Mouse (Mus musculus) limb, embryonic 11.5 days (tissue): ENCODE results near the gene 4930451I11Rik. TPM values are rescaled to one million over a fixed set of nuclear protein-coding genes. Genes with fewer than 3 reads are reported as not detected.

Source experiments
- ATAC-seq: fragments of 200-750 bp; cut with Nextera tagmentation; 2 replicates; pipeline ENCODE4 v1.8.0; 2017; ENCODE audit warnings: low read depth; ENCODE audit not compliant: insufficient number of reproducible peaks, low FRiP score, low TSS enrichment
- DNase-seq: peaks from one replicate; pipeline ENCODE4 v3.0.0-alpha.2; 2015; ENCODE audit warnings: low spot score
- H3K27ac ChIP-seq: fragments of 300-500 bp; sonication (generic); replicated peaks from 2 replicates; pipeline ENCODE4 v1.5.1; 2014; ENCODE audit warnings: low read depth, mild to moderate bottlenecking, low read length
- H3K27me3 ChIP-seq: fragments of 300-500 bp; sonication (generic); 2 replicates; pipeline ENCODE4 v1.6.1; 2014; ENCODE audit warnings: mild to moderate bottlenecking, low read length, mixed read lengths; ENCODE audit not compliant: control insufficient read depth, insufficient read depth
- H3K36me3 ChIP-seq: fragments of 300-500 bp; sonication (generic); 2 replicates; pipeline ENCODE4 v1.6.1; 2014; ENCODE audit warnings: mild to moderate bottlenecking, low read length, moderate library complexity, mixed read lengths; ENCODE audit not compliant: control insufficient read depth, insufficient read depth
- H3K4me1 ChIP-seq: fragments of 300-500 bp; sonication (generic); 2 replicates; pipeline ENCODE4 v1.6.1; 2014; ENCODE audit warnings: low read length, mixed read lengths; ENCODE audit not compliant: control insufficient read depth, insufficient read depth
- H3K4me2 ChIP-seq: fragments of 300-500 bp; sonication (generic); 2 replicates; pipeline ENCODE4 v1.6.1; 2014; ENCODE audit warnings: low read depth, mild to moderate bottlenecking, moderate library complexity; ENCODE audit not compliant: severe bottlenecking
- H3K4me3 ChIP-seq: fragments of 300-500 bp; sonication (generic); 2 replicates; pipeline ENCODE4 v1.5.1; 2014; ENCODE audit warnings: low read depth, low read length
- H3K9ac ChIP-seq: fragments of 300-500 bp; sonication (generic); 2 replicates; pipeline ENCODE4 v1.6.1; 2014; ENCODE audit warnings: mild to moderate bottlenecking, low read length
- H3K9me3 ChIP-seq: fragments of 300-500 bp; sonication (generic); 2 replicates; pipeline ENCODE4 v1.6.1; 2016; ENCODE audit warnings: low read length; ENCODE audit not compliant: control insufficient read depth
- WGBS: fragments of 180-500 bp; shearing (Covaris S2); extraction: QIAGEN DNeasy Blood & Tissue Kit; methylation state at CpG from one replicate; pipeline ENCODE4 v1.1.7; 2014; 5-methylcytosine and 5-hydroxymethylcytosine counted together
- polyA plus RNA-seq: library from polyadenylated mRNA; unstranded; fragments of >200 nt; fragmentation: Nextera tagmentation; extraction: Ambion mirVana; gene quantifications from 2 replicates; pipeline ENCODE4 v1.2.1, GENCODE M21; 2014

Gene 4930451I11Rik
- polyA plus RNA-seq, 1 experiment from 2014 or later, result not detected

DNA sequence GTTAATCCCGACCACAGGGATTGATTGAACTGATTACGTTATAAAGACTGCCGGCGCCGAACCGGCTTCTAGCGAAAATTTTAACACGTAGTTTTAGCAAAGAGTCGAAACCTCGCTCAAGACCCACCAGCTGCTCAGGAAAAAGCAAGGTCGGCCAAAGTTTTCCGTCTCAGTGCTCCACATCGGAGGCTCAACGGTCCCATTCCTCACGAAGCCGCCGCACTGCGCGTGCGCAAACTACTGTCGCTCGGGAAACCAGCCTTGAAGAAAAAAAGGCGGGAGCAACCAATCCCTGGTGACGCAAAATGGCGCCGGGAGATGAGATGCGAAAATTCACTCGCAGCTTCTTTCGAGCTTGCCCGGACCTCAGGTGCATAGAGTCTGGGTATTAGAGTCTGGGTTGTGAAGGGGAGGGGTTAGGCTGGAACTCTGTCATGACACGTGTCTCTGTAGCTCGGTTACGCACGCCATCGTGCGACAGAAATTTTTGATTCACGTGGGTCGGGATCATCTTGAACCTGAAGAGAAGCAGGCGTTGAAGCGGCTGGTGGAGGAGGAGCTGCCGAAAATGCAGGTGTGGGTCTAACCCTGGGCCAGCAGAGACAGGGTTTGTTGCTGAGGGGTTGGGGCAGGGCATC is 30.8 kb upstream of the 4930451I11Rik start, which contains the start of gene Ino80e:
TSS of gene Ino80e (minus strand) at position 231 of the 638 bp plus-strand sequence.
- H3K27ac ChIP-seq, result peak within 1 kb of the TSS; percentile 2
- H3K4me1 ChIP-seq, result peaks cover 17% of the 10 kb centered on the region
- peak; percentile 96 for DNase-seq
- peaks cover 29% of the 10 kb centered on the region for H3K36me3 ChIP-seq
- peak within 1 kb of the TSS; percentile 58 for H3K4me2 ChIP-seq
- peak within 1 kb of the TSS; percentile 56 for H3K4me3 ChIP-seq
- peak; percentile 58 for ATAC-seq
- WGBS, result under 1% methylated on average over 41 of the region's 41 CpGs
- no peaks in the 10 kb centered on the region for H3K27me3 ChIP-seq
- peak within 1 kb of the TSS; percentile 62 for H3K9ac ChIP-seq
- no peaks in the 10 kb centered on the region for H3K9me3 ChIP-seq

DNA sequence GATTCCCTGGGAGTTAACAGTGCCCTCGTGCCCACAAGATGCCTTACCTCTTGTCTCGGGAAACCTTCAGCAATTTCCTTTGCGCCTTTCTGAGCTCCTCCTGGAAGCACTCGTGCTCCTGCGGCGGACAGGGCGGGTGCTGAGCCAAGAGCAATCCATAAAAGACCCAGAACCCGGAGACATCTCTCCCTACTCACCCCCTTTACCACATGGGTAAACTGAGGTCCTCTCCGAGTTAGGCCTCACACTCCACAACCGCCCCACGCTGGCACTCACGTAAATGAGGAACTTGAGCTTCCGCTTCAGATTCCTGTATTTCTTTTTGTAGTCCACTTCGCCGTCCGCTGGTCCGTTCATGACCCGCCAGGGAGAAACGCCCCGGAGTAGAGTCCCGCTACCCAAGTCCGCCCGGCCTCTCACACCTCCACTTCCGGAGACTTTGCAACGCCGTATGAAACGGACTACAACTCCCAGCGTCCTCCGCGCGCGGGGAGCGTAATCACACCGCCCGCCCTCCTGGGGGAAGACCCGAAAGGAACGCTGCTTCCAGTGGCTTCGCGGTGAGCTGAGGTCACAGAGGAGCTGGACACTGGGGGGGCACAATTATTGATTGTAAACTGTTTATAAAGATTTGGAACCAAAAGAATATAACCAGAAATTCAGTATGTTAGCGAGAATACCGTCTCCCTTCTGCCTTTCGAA is 30.1 kb upstream of the 4930451I11Rik start, which contains the start of gene Hirip3:
TSS of gene Hirip3 (plus strand) at position 544 of the 702 bp plus-strand sequence.
- Histone ChIP-seq H3K9ac (peak within 1 kb of the TSS; percentile 62), H3K27ac (peak within 1 kb of the TSS; percentile 2), H3K9me3 (no peaks in the 10 kb centered on the region), H3K36me3 (peaks cover 26% of the 10 kb centered on the region), H3K4me3 (peak within 1 kb of the TSS; percentile 56), H3K4me2 (peak within 1 kb of the TSS; percentile 58), H3K27me3 (no peaks in the 10 kb centered on the region), H3K4me1 (peaks cover 17% of the 10 kb centered on the region)
- ATAC-seq (peak; percentile 83), DNase-seq (peak; percentile 99)
- WGBS, result 2% methylated on average over 42 of the region's 42 CpGs

DNA sequence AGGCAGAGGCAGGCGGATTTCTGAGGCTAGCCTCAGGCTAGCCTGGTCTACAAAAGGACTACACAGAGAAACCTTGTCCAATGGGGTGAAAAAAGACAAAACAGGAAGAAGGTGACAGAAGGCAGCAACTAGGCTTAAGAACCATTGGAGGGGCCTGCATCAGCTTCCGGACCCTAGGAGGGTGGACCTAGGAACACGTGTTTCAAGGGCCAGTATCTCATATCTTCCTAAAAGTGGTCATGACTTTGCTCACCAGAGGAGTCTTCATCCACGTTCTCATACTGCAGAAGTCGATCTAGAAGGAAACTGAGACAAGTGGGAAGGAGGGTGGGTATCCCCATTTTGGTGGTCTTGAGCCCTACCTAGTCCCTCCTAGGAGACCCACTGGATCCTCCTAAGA is 29.5 kb upstream of the 4930451I11Rik start:
- ATAC-seq (0 out of 2 replicates have a peak, but pooled peaks have one; percentile 18), DNase-seq (no peak)
- Histone ChIP-seq H3K36me3 (peaks cover 22% of the 10 kb centered on the region), H3K4me3 (peak overlapping the region; percentile 56), H3K9me3 (no peaks in the 10 kb centered on the region), H3K9ac (peak overlapping the region; percentile 62), H3K4me2 (peak overlapping the region; percentile 58), H3K27ac (no peak overlapping the region), H3K4me1 (peaks cover 17% of the 10 kb centered on the region), H3K27me3 (no peaks in the 10 kb centered on the region)
- 72% methylated on average over 5 of the region's 5 CpGs for WGBS

DNA sequence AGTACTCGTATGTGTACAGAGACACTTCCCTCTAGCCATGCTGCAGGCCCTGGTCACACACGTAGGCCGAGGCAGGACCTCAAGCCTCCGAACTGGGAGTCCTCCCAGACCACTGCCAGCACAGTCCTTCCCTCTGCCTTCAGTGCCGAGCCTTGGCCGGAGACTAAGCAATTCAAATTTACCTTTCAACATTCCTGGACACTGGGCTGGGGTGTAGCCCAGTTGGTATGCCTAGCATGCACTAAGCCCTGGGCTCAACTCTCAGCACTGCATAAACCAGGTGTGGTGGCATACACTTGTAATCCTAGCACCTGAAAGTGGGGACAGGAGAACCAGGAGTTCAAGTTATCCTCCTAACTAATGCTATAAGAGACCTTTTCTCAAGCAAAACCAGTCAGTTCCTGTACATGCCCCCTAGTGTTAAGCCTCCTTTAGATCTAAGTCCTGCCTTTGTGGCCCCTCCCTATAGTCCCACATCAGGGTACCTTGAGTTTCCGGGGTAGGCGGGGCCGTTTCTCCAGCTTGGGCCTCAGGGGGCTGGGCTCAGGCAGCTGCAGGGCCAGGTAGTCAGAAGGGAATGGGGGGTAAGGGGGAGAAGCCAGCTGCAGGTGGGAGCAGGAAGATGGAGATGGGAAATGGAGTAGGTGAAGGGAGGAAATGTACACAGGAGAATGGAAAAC is 25.4 kb upstream of the 4930451I11Rik start:
- Histone ChIP-seq H3K4me3 (no peak overlapping the region), H3K4me1 (no peaks in the 10 kb centered on the region; the same call in 1 of the 2 replicates), H3K4me2 (no peak overlapping the region), H3K27ac (no peak overlapping the region), H3K27me3 (no peaks in the 10 kb centered on the region), H3K9ac (no peak overlapping the region), H3K9me3 (no peaks in the 10 kb centered on the region), H3K36me3 (peaks cover 27% of the 10 kb centered on the region)
- DNase-seq (no peak), ATAC-seq (no peak)
- WGBS, result 76% methylated on average over 9 of the region's 9 CpGs

DNA sequence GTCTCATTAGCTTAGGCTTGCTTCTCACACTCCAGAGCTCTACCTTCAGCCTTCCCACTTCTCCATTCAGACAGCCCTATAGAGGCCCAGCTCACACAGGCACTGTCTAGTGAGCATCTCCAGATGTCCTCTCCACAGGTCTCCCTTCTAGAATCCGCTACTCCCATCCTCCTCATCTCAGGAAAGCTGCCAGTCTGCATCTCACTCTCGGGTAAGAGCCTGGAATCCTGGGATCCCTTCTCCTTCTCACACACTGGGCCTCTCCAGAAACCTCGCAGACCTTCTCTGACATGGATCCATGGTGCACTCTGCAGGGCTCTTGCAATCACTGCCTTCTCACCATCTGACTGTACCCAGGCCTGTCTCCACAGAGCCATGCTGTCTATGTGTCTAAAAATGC is 24.2 kb upstream of the 4930451I11Rik start:
- WGBS, result 84% methylated on average over 3 of the region's 3 CpGs
- no peaks in the 10 kb centered on the region for H3K9me3 ChIP-seq
- no peaks in the 10 kb centered on the region; the same call in 1 of the 2 replicates for H3K4me1 ChIP-seq
- H3K36me3 ChIP-seq, result peaks cover 27% of the 10 kb centered on the region
- no peaks in the 10 kb centered on the region for H3K27me3 ChIP-seq
- DNase-seq (no peak), ATAC-seq (no peak)
- no peak overlapping the region for H3K4me2 ChIP-seq
- H3K27ac ChIP-seq, result no peak overlapping the region
- no peak overlapping the region for H3K9ac ChIP-seq
- H3K4me3 ChIP-seq, result no peak overlapping the region

DNA sequence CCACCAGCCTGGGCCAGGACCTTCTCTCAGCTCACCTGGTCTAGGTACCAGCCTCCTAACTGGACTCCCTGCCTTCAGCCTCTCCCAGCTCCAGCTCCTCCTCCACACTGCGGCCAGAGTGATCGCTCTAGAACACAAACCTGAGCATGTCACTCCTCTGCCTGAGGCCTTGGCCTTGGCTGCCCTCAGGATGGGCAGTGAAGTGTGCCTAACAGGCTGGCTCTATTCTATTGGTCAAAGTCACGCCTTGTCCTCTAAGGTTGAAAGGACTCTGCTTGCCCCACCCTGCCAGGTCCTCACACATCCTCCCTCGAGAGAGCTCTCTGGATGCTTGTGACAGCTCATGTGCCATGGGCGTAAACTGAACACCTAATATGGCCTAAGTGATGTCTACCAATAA is 22.0 kb upstream of the 4930451I11Rik start:
- H3K27me3 ChIP-seq, result peaks cover 20% of the 10 kb centered on the region
- no peak overlapping the region for H3K4me2 ChIP-seq
- H3K9me3 ChIP-seq, result no peaks in the 10 kb centered on the region
- H3K9ac ChIP-seq, result no peak overlapping the region
- DNase-seq (no peak), ATAC-seq (no peak)
- no peak overlapping the region for H3K27ac ChIP-seq
- WGBS, result 93% methylated on average over 5 of the region's 5 CpGs
- H3K4me1 ChIP-seq, result peaks cover 2% of the 10 kb centered on the region
- no peak overlapping the region for H3K4me3 ChIP-seq
- peaks cover 27% of the 10 kb centered on the region for H3K36me3 ChIP-seq

DNA sequence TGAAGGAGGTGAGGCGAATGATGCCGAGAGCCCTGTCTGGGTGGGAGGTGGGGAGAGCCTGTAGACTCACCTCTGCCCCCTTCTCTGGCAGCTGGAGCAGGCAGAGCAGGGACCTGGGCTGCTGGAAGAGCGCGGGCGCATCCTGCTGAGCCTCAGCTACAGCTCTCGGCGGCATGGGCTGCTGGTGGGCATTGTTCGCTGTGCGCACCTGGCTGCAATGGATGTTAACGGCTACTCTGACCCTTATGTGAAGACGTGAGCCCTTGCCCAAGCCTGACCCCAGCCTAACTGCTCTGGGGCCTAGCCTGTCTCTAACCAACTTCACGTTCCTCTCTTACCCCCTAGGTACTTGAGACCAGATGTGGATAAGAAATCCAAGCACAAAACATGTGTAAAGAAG is 19.8 kb upstream of the 4930451I11Rik start:
- H3K9ac ChIP-seq, result no peak overlapping the region
- H3K4me1 ChIP-seq, result peaks cover 13% of the 10 kb centered on the region
- H3K4me3 ChIP-seq, result no peak overlapping the region
- no peak for ATAC-seq
- no peak overlapping the region for H3K27ac ChIP-seq
- H3K4me2 ChIP-seq, result no peak overlapping the region
- WGBS, result 35% methylated on average over 12 of the region's 12 CpGs
- peaks cover 16% of the 10 kb centered on the region for H3K36me3 ChIP-seq
- no peaks in the 10 kb centered on the region for H3K9me3 ChIP-seq
- peaks cover 32% of the 10 kb centered on the region for H3K27me3 ChIP-seq
- DNase-seq, result no peak

DNA sequence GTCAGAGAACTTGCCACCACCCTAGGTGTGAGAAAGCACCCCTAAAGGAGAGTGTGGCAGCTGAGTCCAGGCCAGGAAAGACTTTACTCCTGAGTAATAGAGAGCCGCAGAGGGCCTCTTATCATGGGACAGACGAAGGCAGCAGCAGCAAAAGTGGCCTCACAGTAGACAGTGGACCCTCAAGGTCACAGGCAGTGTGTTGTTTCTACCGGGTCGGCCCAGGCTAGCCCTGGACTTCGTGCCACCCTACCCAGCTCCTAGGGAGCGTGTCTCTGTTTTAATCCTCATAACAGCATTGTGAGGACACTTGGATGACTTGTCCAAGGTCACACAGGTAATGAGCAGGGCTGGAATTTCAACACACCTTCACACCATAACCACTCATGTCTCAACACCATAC is 18.7 kb upstream of the 4930451I11Rik start:
- H3K4me2 ChIP-seq, result no peak overlapping the region
- no peaks in the 10 kb centered on the region for H3K9me3 ChIP-seq
- peaks cover 32% of the 10 kb centered on the region for H3K27me3 ChIP-seq
- H3K4me3 ChIP-seq, result no peak overlapping the region
- 84% methylated on average over 6 of the region's 6 CpGs for WGBS
- ATAC-seq (no peak), DNase-seq (no peak)
- H3K9ac ChIP-seq, result no peak overlapping the region
- H3K36me3 ChIP-seq, result peaks cover 16% of the 10 kb centered on the region
- peaks cover 13% of the 10 kb centered on the region for H3K4me1 ChIP-seq
- no peak overlapping the region for H3K27ac ChIP-seq
